Mouse (Mus musculus): Measurements from ENCODE around the gene C77080.

C77080 gene

DNA sequence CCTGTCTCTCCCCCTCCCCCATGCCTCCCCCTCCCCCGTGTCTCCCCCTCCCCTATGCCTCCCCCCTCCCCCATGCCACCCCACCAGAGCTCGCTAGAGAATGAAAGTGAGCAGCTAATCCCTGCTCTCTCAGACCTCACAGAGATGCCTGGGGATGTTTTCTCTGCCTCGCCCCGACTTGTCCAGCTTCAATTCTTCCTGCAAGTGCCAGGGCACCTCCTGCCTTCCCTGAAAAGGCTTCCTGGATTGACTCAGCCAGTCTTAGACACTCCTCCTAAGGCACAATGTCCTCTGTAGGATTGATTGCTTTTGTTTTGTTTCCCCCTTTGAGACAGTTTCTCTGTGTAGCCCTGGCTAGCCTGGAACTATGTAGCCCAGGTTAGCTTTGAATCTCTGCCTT lies at the start of gene C77080:
Gene C77080 (minus strand): TSS at position 209 of the 400 bp plus-strand sequence.
- DNase-seq = no peak

DNA sequence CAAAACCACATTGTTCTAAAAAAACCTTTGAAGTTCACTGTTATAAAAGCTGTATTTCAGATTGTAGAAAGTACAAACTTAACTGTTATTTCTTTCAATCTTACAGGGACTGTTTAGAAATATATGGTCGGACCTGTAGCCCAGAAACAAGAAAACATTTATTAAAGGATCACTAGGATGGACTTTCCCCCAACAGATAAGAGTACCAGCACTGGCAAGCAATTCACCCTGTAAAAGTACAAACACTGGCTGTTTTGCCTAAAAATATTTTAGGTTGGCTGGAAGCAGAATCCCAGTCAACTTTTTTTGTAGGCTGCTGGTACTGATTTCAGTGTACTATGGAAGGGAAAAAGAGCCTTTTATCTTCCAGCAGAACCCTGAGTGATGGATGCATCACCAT lies 46.7 kb upstream of the C77080 start:
- DNase-seq = no peak

DNA sequence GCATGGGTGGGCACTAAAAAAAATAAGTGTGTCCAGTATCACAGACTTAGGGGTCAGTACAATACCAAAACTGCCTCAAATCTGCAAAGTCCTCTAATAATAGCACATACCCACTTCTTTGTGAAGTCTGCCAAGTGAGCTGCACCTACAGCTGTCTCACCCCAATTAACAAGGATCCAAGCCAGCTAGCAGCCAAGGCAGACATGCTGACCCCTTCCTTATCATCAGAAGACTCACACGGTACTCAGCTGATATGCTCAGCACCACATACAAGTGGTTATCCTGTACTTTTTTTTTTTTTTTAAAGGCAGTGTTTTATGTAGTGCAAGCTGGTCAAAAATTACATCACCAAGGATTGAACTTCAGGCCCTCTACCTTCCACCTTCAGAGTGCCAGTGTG lies 43.1 kb upstream of the C77080 start:
- no peak for DNase-seq

DNA sequence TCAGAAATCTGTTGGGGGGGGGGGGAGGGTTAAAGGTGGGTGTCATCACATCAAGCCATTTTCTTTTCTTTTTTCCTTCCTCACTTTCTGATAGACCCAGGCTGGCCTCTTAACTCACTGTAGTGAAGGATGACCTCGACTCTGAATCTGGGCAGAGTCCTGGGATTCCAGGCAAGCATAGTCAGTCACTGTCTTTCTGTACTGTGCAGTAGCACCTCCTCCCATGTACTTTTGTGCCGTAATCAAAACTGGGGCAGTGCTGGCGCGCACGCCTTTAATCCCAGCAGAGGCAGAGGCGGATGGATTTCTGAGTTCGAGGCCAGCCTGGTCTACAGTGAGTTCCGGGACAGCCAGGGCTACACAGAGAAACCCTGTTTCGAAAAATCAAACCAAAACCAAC lies 42.6 kb upstream of the C77080 start:
- DNase-seq = peak; percentile 11 to 41

DNA sequence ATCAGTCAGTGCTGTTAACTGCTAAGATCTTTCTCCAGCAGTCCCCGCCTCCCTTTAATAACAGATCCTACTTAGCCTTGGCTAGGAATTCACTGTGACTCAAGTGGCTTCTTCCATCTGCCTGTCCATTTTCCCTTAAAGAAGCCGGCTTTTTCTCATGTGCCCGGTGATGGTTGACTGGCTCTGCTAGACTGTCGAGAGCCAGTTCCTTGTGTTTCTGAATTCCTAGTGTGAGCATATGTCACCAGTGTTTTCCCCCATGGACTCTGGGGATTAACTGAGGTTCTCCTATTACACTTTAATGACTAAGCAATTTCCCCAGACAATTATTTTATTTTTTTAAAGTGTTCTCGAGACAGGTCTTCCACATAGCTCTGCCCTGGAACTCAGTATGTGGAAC lies 42.2 kb upstream of the C77080 start:
- no peak for DNase-seq

DNA sequence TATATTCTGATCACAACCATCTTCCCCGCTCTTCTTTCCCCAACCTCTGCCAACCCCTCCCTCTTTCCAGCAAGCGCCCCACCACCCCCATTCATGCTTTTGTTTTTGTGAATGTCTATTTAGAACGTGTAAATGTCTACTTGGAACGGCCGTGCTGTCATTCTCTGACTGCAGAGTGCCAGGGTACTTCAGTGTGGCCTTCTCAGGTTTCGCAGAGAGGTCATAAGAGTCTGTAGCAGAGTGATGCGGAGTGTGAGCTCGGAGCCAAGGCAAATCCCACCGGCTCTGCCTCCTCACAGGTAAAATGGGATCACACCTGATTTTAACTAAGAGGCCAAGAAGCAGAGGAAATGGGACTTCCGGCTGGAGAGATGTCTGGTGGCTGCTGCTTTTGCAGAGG lies 37.9 kb upstream of the C77080 start:
- DNase-seq = no peak

DNA sequence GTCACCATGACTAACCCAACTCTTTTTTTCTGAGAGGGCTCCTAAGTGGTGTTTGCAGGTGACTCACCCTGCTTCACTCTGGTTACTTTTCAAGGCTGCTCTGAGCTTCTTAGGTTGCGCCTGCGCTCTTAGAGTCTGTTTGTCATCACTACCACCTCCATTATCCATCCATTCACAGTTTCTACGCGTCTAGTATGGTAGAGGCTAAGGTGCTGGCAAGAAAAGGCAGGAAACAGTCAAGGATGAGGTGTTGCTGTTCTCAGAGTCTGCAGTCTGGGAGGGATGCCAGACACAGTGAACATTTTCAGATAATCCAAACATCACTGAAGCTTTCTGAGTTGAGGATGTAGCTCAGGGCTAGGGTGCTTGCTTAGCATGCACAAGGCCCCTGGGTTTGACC lies 36.5 kb upstream of the C77080 start:
- DNase-seq = no peak

DNA sequence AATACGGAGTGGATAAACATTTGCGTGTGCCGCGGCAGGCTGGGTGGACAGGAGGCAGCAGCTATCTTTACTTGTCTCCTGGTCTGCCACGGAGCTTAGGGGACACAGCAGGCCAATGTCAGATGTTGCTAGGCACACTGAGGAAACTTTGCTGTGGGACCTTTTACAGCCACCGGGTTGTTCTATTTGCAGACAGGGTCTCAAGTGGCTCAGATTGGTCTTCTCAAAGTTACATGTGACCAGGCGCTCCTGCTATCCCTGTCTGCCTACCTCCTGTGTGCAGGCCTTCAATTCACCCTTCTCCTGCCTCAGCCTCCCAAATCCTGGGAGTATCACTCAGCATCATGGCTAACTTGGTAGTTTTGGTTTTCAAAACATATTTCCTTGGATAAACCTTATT lies 34.9 kb upstream of the C77080 start:
- no peak for DNase-seq

DNA sequence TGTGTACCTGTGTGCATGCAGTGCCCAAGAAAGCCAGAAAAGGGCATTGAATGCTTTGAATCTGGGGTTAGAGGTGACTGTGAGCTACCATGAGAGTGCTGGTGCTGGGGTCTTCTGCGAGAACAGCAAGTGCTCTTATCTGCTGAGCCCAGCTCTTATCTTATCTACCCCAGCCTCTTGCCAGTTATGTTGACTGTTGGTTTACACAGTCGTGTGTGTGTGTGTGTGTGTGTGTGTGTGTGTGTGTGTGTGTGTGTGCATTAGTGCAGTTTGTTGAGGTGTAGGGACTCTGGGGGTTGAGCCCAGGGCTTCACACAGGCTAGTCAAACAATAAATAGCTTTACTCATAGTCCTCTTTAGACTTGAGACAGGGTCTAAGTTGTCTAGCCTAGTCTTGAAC lies 34.0 kb upstream of the C77080 start:
- DNase-seq = no peak

DNA sequence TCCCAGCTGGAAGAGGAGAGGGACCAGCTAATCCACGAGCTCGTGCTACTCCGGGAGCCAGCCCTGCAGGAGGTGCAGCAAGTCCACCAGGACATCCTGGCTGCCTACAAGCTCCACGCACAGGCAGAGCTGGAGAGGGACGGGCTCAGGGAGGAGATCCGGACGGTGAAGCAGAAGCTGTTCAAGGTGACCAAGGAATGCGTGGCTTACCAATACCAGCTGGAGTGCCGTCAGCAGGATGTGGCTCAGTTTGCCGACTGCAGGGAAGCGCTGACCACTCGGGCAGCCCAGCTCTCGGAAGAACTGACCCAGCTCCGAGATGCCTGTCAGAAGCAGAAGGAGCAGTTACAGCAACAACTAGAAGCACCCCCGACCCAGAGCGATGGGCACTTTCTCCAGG lies 32.5 kb upstream of the C77080 start:
- peak in 1 of 2 experiments; percentile 42 for DNase-seq

DNA sequence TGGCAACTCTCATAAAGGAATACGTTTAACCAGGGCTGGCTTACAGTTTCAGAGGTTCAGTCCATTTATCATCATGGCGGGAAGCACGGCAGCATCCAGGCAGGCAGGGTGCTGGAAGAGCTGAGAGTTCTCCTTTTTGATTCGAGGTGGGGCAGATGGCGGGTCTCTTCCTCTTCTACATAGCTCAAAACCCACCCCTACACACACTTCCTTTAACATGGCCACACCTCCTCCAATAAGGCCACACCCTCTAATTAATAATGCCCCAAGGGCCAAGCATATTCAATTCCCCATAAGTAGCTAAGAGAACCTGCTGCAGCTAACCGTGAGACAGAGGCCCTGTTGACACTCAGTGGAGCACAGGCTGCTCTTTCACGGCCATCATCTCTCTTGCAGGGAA lies 31.6 kb upstream of the C77080 start:
- DNase-seq = no peak

DNA sequence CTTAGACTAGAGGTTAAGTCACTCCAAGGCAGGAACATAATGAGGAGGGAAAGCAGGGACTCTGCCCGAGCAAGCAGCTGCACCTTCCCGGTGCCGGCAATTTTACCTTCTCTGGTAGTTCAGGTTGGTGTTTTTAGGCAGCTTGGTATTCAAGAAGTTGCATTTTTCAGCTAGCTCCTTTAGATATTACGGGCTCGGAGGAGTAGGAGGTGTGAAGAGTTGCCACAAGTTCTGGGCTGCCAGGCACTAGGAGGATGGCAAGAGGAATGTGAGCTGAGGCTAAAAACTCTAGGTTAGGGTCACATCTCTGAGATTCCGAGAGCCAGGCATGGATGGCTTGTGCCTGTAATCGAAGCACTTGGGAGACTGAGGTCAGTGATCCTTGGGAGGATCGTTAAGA lies 28.5 kb upstream of the C77080 start:
- no peak for DNase-seq

DNA sequence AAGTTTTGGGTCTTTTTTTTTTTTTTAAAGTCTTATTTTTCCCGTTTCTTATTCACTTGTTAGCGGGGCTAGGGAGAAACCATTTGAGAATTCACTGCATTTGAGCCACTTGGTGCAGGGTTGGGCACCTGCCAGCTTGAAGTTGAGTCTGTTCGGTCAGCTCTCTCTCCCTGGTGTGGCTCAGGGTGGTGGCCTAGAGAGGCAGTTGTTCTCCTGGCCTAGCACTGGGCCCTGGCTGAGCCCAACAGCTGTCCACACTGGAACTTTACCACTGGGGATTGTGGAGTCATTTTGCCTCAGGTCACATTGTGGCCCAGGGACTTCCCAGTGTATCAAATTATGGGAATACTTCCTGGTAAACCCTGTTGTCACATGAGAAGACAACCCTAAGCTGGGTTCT lies 26.9 kb upstream of the C77080 start:
- DNase-seq = peak; percentile 41 to 51

DNA sequence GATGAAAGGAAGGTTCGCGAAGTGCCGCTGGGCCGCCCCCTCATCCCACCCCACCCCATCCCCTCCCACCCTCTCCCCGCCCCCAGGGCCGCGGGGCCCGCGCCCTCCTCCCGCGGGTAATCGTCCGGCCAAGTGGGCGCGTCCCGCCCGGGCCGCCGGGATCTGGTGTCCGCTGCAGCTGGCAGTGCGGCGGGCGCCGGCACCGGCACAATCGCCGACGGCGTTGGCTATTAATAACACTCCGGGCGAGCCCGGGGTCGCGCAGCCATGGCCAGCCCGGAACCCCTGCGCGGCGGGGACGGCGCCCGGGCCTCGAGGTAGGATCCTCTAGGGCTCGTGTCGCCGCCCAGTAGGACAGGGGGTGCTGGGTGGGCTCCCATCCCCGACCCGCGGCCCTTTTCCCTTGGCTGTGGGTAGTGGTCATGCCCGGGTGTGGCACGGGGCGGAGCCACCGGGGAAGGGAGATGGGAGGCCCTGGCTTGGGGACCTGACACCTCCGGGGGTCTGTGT lies 26.3 kb upstream of the C77080 start, which contains the start of gene Sync:
Gene Sync (plus strand): TSS at position 146 of the 510 bp plus-strand sequence.
- DNase-seq = peak; percentile 26 to 61

DNA sequence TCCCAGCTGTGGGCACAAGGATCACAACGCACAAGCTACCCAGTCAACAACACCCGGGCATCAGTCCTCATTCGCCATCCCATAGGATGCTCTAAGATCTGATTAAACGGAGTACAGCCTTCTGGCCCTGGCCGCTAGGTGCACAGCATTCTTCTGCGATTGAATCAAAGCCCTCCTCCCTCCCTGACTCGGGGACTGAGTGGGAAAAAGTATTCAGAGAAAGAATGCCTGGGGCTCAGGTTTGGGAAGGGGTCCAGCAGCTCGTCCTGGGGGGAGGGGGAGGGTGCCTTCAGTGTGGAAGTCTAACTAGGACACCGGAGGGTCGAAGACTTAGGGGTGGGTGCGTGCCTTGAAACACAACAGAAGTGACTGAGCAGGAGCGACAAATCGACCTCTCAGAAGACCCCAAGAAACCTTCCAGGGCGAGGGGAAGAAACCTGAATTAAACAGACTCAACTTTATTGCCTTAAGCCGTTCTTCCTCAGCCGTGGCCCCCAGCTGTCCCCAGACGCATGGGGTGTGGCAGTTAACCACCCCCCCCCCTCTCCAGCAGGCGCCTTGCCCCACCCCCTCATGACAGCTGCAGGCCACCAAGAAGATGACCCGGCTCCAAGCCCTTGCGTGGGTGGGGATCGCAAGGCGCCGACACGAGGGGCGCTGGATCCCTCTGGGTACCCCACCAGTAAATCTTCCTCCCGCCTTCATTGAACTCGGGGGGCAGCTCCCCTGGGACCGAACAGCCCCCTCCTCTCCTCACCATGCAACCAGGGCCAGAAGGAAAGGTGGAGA lies 25.7 kb upstream of the C77080 start:
- no peak for DNase-seq

DNA sequence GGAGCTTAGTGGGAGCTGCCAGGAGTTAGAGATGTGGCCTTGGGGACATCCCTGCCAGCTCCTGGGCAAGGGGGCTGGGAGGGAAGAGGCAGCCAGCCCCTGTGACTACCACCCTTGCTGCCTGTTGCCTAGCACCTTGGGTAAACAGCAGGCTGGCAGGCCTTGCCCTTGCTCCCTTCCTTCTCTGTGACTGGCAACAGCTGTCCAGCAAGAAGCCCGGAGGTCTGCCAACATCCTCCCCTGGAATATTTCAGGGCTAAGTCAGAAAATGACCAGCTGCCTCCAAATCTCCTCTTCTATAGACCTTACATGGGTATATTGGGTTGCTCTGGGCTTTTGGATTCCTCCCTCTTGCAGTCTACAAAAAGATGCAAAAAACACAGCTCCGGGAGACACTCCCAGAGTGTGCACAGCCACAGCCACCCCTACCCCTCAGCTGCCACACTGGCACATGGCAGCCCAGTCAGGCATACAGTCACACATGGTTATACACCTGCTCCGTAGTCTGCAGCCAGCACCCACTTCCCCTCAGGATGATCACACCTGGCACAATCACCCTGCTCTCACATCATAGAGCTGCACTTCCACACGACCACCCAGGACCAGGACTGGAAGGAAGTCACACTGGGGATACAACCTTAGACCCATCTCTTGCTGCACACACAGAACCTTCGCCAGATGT lies 24.9 kb upstream of the C77080 start:
- DNase-seq = no peak

DNA sequence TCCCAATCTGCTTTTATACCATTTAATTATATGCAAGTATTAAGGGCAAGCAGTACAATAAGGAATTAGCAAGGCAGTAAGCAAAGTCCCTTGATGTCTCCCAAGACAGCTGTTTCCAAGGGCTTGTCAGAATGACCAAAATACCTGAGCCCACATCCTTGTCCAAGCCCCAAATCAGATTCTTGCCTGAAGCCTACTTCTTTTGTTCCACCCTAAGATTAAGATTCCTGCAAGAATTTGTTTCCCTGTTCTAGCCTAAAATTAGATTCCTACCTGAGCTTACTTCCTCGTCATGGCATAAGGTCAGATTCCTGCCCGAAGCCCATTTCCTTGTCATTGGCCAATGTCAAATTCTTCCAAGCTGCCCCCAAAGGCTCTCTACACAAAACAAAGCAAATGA lies 23.5 kb upstream of the C77080 start:
- no peak for DNase-seq

DNA sequence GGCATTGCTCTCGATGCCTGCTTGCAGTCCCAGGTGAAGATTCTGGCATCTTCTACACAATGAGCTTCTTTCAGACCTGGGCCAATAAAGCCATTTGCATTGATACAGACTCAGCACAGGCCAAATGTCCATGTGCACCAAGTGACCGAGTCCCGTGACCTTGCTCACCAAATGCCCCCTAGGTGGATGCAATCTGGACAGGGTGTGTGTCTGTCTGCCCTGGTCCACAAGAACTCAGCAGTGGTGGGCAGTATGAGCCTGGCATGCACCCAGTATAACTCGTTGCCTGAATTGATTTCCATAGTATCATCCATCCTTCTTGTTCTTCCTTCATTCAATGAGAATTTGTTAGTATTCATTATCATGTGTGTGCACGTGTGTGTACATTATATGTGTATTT lies 22.0 kb upstream of the C77080 start:
- no peak for DNase-seq

DNA sequence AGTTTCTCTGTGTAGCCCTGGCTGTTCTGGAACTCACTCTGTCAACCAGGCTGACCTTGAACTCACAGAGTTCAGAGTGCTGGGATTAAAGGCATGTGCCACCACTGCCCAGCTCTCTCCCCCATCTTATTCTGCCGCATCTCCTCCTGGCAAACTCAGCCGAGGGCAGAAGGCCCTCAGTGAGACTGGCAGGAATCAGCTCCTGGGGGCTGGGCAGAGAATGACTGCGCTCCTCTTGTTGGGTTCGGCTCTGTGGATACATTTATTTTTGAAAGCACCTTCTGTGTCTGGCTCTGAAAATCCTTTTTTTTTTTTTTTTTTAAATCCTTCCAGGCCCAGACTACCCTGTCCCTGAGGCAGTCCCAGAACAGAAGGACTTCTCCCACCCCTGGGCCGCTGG lies 21.6 kb upstream of the C77080 start:
- DNase-seq = no peak

DNA sequence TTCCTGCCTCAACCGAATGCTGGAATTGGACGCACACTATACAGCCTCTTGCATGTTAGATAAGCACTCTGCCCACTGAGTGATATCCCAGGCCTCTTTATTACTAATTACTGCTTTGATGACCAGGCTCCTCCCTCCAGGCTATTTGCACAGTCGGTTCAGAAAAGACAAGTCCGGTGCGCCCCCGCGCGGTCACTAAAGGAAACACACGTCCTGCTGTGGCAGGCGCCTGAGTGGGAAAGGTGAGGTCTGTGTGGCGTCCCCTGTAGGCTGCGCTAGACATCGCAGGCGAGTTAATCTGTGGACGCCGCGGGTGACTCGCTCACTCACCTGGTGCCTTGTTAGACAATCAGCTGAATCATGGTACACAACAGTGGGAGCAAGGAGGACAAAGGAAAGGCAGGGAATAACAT lies 15.3 kb upstream of the C77080 start:
- DNase-seq = peak; percentile 96 to 98

DNA sequence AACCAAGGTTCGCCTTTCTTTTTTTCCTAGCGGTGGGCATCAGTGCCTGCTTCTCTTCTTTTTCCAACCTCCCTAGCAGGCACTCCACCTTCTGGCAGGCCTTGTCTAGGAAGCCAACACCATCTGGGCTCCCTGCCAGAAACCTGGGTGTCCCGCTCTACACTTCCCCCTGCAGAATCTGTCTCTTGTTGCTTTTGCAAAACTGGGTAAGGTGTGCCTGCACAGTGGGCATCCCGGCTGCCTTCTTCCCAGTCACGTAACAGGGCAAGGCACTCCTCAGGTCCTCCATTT lies 11.5 kb upstream of the C77080 start:
- DNase-seq = peak; percentile 85 to 89

DNA sequence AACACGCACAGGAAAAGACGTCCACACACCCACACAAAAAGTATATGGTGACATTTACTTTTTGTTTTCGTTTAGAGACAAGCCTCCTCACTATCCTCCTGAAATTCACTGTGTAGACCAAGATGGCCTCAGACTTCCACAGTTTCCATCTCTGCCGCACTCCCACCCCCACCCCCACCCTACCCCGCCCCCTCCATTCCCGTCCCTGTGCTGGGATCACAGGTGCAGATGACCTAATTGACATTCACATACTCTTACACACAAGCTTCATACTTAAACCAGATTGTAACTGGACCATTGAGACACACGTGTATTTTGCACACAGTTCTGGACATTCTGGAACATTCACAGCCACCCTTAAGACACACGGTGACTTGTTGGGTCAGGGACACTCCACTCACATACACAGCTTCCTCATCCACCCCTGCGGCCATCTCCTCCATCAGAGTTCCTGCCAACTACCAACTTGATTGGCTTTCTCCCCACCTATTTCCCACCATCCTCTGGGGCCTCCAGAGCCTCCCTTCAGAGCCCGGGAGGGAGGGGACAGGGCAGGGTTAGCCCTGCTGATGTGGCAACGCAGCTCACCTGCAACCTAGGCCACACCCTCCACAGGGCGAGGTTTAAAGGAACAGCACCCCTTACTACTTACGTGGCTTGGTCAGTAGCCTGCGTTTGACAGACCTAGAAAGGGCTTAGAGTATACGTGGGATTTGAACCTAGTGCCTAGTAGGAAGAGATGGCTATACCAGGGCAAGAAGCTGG lies 11.0 kb upstream of the C77080 start:
- peak; percentile 84 to 95 for DNase-seq

DNA sequence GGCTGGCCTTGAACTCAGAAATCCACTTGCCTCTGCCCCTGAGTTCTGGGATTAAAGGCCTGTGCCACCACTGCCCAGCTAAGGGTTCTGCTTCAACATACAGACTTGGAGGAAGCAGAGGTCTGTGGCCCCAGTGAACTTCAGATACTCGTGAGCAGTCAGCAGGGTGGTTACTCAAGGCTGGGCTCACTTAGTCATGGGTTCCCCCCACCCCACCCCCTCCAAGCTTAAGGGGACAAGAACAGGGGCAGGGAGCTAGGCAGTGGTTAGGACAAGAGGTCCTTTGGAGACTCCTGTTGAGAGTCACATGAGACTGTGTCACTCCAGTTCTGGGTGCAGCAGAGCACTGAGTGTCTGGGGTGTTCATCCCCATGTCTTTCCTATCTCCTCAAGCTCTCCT lies 7.5 kb upstream of the C77080 start:
- DNase-seq = no peak

DNA sequence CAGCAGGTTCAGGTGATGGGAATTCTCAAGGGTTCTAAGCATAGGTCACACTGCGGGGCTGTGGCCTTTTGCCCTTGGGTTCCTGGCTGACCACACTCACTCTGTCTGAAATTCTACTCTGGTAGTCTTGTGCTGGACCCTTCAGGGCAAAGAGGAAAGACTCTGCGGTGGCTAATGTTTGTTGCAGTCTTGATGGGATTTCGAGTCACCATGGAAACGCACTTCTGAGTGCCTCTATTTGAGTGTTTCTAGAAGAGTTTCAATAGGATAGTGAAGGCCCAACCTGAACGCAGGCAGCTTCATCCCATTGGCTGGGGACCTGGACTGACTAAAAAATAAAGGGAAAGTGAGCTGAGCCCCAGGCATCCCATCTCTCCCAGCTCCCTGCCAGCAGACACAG lies 5.6 kb upstream of the C77080 start:
- no peak for DNase-seq
